In the genomic region with DNA sequence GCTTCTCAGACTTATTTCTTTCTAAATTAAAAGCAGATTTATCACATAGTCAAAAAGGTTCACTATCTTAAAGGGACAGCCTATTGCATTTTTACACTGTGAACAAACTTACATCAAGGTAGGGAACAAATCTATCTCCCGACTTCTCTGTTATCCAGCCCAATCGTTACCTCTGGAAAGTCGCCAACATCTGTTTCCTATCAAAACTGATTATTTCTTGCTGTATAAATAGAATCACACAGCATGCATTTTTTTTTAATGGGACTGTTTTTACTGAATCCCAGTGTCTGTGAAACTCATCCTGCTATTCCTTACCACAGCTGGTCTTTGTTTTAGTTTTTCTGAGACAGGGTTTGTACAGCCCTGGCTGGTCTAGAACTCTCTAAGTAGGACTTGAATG, we compare ENCODE assay signal across 24 mouse cellular contexts. TPM values are rescaled to one million over a fixed set of nuclear protein-coding genes. Genes with fewer than 3 reads are reported as not detected.
DNase-seq lines count a peak whose midpoint lies in the region; ATAC-seq and TF ChIP-seq lines count a peak whose summit lies in the region.
"Had no signal": no experiment of that assay in that cellular context is flagged by ENCODE, and none has a peak within 500 bp of the region (broad histone marks: within the 10 kb centered on the region; RNA-seq: fewer than 3 reads in every experiment).

No protein-coding gene starts in this region.

- no peaks in the 10 kb centered on the region for H3K9me3 ChIP-seq in embryonic facial prominence, embryonic 11.5 days (replicated peaks; ENCODE audit: control insufficient read depth, low read length)
- no peaks in the 10 kb centered on the region for H3K9me3 ChIP-seq in embryonic facial prominence, embryonic 10.5 days
- H3K9me3 ChIP-seq in embryonic facial prominence, embryonic 12.5 days: no peaks in the 10 kb centered on the region
- H3K9me3 ChIP-seq in limb, embryonic 14.5 days (ENCODE audit: control insufficient read depth, low read length): no peaks in the 10 kb centered on the region
- no peaks in the 10 kb centered on the region for H3K9me3 ChIP-seq in midbrain, embryonic 15.5 days
- H3K9me3 ChIP-seq: embryonic facial prominence, embryonic 15.5 days; forebrain, embryonic 10.5 days; forebrain, embryonic 15.5 days; heart, embryonic 10.5 days; hindbrain, embryonic 13.5 days had no signal

- no peak overlapping the region for H3K9ac ChIP-seq in embryonic facial prominence, embryonic 11.5 days (replicated peaks; ENCODE audit: low read length)
- H3K9ac ChIP-seq in embryonic facial prominence, embryonic 12.5 days: no peak overlapping the region
- no peak overlapping the region for H3K9ac ChIP-seq in limb, embryonic 14.5 days (ENCODE audit: low read depth, low read length, severe bottlenecking)
- no peak overlapping the region for H3K9ac ChIP-seq in midbrain, embryonic 15.5 days
- H3K9ac ChIP-seq: embryonic facial prominence, embryonic 15.5 days; forebrain, embryonic 15.5 days; hindbrain, embryonic 13.5 days had no signal

- no peak overlapping the region for H3K4me2 ChIP-seq in embryonic facial prominence, embryonic 11.5 days (ENCODE audit: low read depth, low read length)
- no peak overlapping the region for H3K4me2 ChIP-seq in embryonic facial prominence, embryonic 12.5 days (replicated peaks)
- no peak overlapping the region for H3K4me2 ChIP-seq in limb, embryonic 14.5 days (replicated peaks; ENCODE audit: low read depth, low read length, severe bottlenecking)
- H3K4me2 ChIP-seq in midbrain, embryonic 15.5 days: no peak overlapping the region
- H3K4me2 ChIP-seq: embryonic facial prominence, embryonic 15.5 days; forebrain, embryonic 15.5 days; hindbrain, embryonic 13.5 days had no signal

- no peak overlapping the region for H3K27ac ChIP-seq in embryonic facial prominence, embryonic 11.5 days (replicated peaks; ENCODE audit: low read depth, low read length)
- H3K27ac ChIP-seq in embryonic facial prominence, embryonic 10.5 days (replicated peaks): no peak overlapping the region
- peak overlapping the region; percentile 51; the same call in 1 of the 2 replicates for H3K27ac ChIP-seq in embryonic facial prominence, embryonic 12.5 days
- H3K27ac ChIP-seq in limb, embryonic 14.5 days (replicated peaks; ENCODE audit: low read depth, low read length): no peak overlapping the region
- no peak overlapping the region for H3K27ac ChIP-seq in midbrain, embryonic 15.5 days
- H3K27ac ChIP-seq: embryonic facial prominence, embryonic 15.5 days; forebrain, embryonic 10.5 days; forebrain, embryonic 15.5 days; heart, embryonic 10.5 days; hindbrain, embryonic 13.5 days; hindbrain, postnatal 0 days had no signal

- no peak for TF ChIP-seq POLR2A in limb, embryonic 14.5 days (IDR thresholded peaks at IDR 0.05; ENCODE audit: borderline replicate concordance, extremely low read depth, insufficient read depth, insufficient read length)

- no peak overlapping the region for H3K4me3 ChIP-seq in embryonic facial prominence, embryonic 11.5 days (ENCODE audit: low read depth, low read length)
- H3K4me3 ChIP-seq in embryonic facial prominence, embryonic 10.5 days: no peak overlapping the region
- H3K4me3 ChIP-seq in embryonic facial prominence, embryonic 12.5 days: no peak overlapping the region
- no peak overlapping the region for H3K4me3 ChIP-seq in limb, embryonic 14.5 days (replicated peaks; ENCODE audit: low read length)
- no peak overlapping the region for H3K4me3 ChIP-seq in midbrain, embryonic 15.5 days
- H3K4me3 ChIP-seq: embryonic facial prominence, embryonic 15.5 days; erythroblast, embryonic 14.5 days; forebrain, embryonic 10.5 days; forebrain, embryonic 15.5 days; heart, embryonic 10.5 days; hindbrain, embryonic 13.5 days had no signal

- H3K36me3 ChIP-seq in embryonic facial prominence, embryonic 11.5 days (replicated peaks; ENCODE audit: control insufficient read depth, insufficient read depth, low read depth, low read length): no peaks in the 10 kb centered on the region
- no peaks in the 10 kb centered on the region for H3K36me3 ChIP-seq in embryonic facial prominence, embryonic 10.5 days (replicated peaks)
- H3K36me3 ChIP-seq in embryonic facial prominence, embryonic 12.5 days: no peaks in the 10 kb centered on the region
- H3K36me3 ChIP-seq in limb, embryonic 14.5 days (ENCODE audit: control insufficient read depth, insufficient read depth, low read length): no peaks in the 10 kb centered on the region
- no peaks in the 10 kb centered on the region for H3K36me3 ChIP-seq in midbrain, embryonic 15.5 days (replicated peaks)
- H3K36me3 ChIP-seq: embryonic facial prominence, embryonic 15.5 days; forebrain, embryonic 10.5 days; forebrain, embryonic 15.5 days; heart, embryonic 10.5 days; hindbrain, embryonic 13.5 days had no signal

- no peaks in the 10 kb centered on the region; the same call in 1 of the 2 replicates for H3K4me1 ChIP-seq in embryonic facial prominence, embryonic 11.5 days (ENCODE audit: control insufficient read depth, insufficient read depth, low read length)
- peaks cover 23% of the 10 kb centered on the region for H3K4me1 ChIP-seq in embryonic facial prominence, embryonic 10.5 days
- H3K4me1 ChIP-seq in embryonic facial prominence, embryonic 12.5 days: peaks cover 16% of the 10 kb centered on the region
- 0 out of 2 replicates have a peak, but pooled peaks cover 2% of the 10 kb centered on the region for H3K4me1 ChIP-seq in limb, embryonic 14.5 days (ENCODE audit: control insufficient read depth, insufficient read depth, low read length)
- H3K4me1 ChIP-seq in midbrain, embryonic 15.5 days: no peaks in the 10 kb centered on the region
- H3K4me1 ChIP-seq: embryonic facial prominence, embryonic 15.5 days; forebrain, embryonic 10.5 days; forebrain, embryonic 15.5 days; heart, embryonic 10.5 days; hindbrain, embryonic 13.5 days had no signal

- intact Hi-C loops in heart, postnatal 36 days (cut with DNase I): no loop called here

- DNase-seq in embryonic facial prominence, embryonic 11.5 days (ENCODE audit: low spot score): peak; percentile 86
- no peak for DNase-seq in embryonic facial prominence, embryonic 10.5 days (ENCODE audit: low spot score)
- peak; percentile 11 for DNase-seq in 416B (ENCODE audit: low read depth)
- DNase-seq in limb, embryonic 14.5 days (ENCODE audit: low spot score): peak; percentile 88
- no peak for DNase-seq in heart, postnatal 36 days
- no peak for DNase-seq in liver
- DNase-seq: adrenal gland, postnatal 10 days; cerebellum, adult 11 months; cerebellum, adult 8-10 months; cerebellum, postnatal 14 days; gastrocnemius, postnatal 10 days; heart, adult 18-20 months; heart, postnatal 10 days had no signal

- no peak for ATAC-seq in embryonic facial prominence, embryonic 11.5 days (replicated peaks; ENCODE audit: insufficient number of reproducible peaks, low FRiP score, low TSS enrichment, low read depth)
- 0 out of 2 replicates have a peak, but pooled peaks have one; percentile 43 for ATAC-seq in embryonic facial prominence, embryonic 12.5 days (ENCODE audit: insufficient number of reproducible peaks, insufficient read depth, low FRiP score, low TSS enrichment)
- peak; percentile 72; the same call in 1 of the 2 replicates for ATAC-seq in limb, embryonic 14.5 days (ENCODE audit: low FRiP score, low read depth)
- no peak for ATAC-seq in midbrain, embryonic 15.5 days (replicated peaks)
- ATAC-seq: forebrain, embryonic 15.5 days; hindbrain, postnatal 0 days had no signal

- H3K27me3 ChIP-seq in embryonic facial prominence, embryonic 11.5 days (ENCODE audit: control insufficient read depth, insufficient read depth, low read length): no peaks in the 10 kb centered on the region
- H3K27me3 ChIP-seq in embryonic facial prominence, embryonic 10.5 days (replicated peaks; ENCODE audit: low read depth, poor library complexity, severe bottlenecking): no peaks in the 10 kb centered on the region
- no peaks in the 10 kb centered on the region for H3K27me3 ChIP-seq in embryonic facial prominence, embryonic 12.5 days
- no peaks in the 10 kb centered on the region for H3K27me3 ChIP-seq in limb, embryonic 14.5 days (ENCODE audit: control insufficient read depth, insufficient read depth, low read length)
- no peaks in the 10 kb centered on the region for H3K27me3 ChIP-seq in midbrain, embryonic 15.5 days (replicated peaks)
- H3K27me3 ChIP-seq: embryonic facial prominence, embryonic 15.5 days; forebrain, embryonic 15.5 days; hindbrain, embryonic 13.5 days had no signal

- WGBS in embryonic facial prominence, embryonic 11.5 days: 45% methylated on average over 3 of the region's 3 CpGs
- 41% methylated on average over 3 of the region's 3 CpGs for WGBS in embryonic facial prominence, embryonic 10.5 days
- 23% methylated on average over 3 of the region's 3 CpGs for WGBS in embryonic facial prominence, embryonic 12.5 days
- 20% methylated on average over 3 of the region's 3 CpGs for WGBS in limb, embryonic 14.5 days
- WGBS in midbrain, embryonic 15.5 days: 81% methylated on average over 3 of the region's 3 CpGs

RNA-seq across cellular contexts. Expression of gene Klhl29, which starts 19.7 kb away (rescaled TPM):
- 1.9 and 2.1 TPM in 2 replicates for polyA plus RNA-seq in embryonic facial prominence, embryonic 11.5 days (2014; fragmentation: Nextera tagmentation; extraction: Ambion mirVana)
- polyA plus RNA-seq in embryonic facial prominence, embryonic 10.5 days (2016; fragmentation: Nextera tagmentation; extraction: Ambion mirVana): 1.00 and 1.2 TPM in 2 replicates
- polyA plus RNA-seq in embryonic facial prominence, embryonic 12.5 days (2016; fragmentation: Nextera tagmentation; extraction: Ambion mirVana): 2.6 and 3.4 TPM in 2 replicates
- polyA plus RNA-seq in limb, embryonic 14.5 days (2012; rRNA removed): 14.0 and 23.0 TPM in 2 replicates
- 4.9 and 5.9 TPM in 2 replicates for polyA plus RNA-seq in limb, embryonic 14.5 days (2014; fragmentation: Nextera tagmentation; extraction: Ambion mirVana)
- under 1 TPM; 0.28 to 0.38 TPM for total RNA-seq in heart, postnatal 36 days (2021)
- polyA plus RNA-seq in midbrain, embryonic 15.5 days (2015; fragmentation: Nextera tagmentation; extraction: Ambion mirVana): 4.8 and 5.2 TPM in 2 replicates
- total RNA-seq: common myeloid progenitor, adult 5-6 weeks; hematopoietic stem cell, adult 5-6 weeks had no signal
- polyA plus RNA-seq: erythroblast, embryonic 14.5 days had no signal

Comparison
In these comparisons a context has a peak if more than half of its experiments do, and no peak if none do; other contexts are left out.
1. ATAC-seq: peak in embryonic facial prominence, embryonic 12.5 days (single experiment) and limb, embryonic 14.5 days (single experiment); none in embryonic facial prominence, embryonic 11.5 days (single experiment) and midbrain, embryonic 15.5 days (single experiment).
2. DNase-seq: peak in embryonic facial prominence, embryonic 11.5 days (single experiment), 416B (single experiment) and limb, embryonic 14.5 days (single experiment); none in embryonic facial prominence, embryonic 10.5 days (single experiment), heart, postnatal 36 days (0 of 2) and liver (single experiment).